Mouse (Mus musculus) neutrophil, adult 65 days (primary cell): ENCODE results near the gene Rps29. TPM values are rescaled to one million over a fixed set of nuclear protein-coding genes. Genes with fewer than 3 reads are reported as not detected.

Experiments used
- total RNA-seq: library from RNA; stranded (reverse); gene quantifications from 2 replicates; pipeline ENCODE4 v1.2.4, GENCODE M21; 2023

Gene Rps29
- total RNA-seq, result 658 and 1,139 TPM in 2 replicates

DNA sequence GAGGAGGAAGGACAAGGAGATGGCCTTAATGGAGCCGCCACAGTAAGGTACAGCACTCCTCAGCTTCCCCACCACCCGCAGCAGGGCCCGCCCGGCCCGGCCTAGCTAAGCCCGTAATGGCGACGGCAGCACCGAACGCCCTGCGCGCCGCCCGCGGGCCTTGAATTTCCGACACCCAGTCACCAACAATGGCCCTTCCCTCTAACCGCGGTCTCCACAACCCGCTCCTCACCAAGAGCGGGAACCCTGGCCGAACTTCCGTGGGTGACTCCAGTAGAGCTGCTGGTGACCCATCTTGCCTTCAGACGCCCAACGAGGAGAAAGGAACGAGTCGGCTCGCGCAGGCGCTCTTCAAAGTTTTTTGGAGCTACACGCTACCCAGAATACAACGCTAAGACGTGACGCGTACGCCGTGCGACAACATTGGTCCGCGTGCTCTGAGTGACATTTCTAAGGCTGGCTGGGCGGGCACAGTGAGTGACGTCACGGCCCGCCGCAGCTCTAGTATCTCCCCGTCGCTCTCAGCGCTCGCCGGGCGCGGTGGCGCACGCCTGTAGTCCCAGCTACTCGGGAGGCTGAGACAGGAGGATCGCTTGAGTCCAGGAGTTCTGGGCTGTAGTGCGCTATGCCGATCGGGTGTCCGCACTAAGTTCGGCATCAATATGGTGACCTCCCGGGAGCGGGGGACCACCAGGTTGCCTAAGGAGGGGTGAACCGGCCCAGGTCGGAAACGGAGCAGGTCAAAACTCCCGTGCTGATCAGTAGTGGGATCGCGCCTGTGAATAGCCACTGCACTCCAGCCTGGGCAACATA is at the start of gene Rps29:
Gene Rps29 (minus strand): TSS at position 422 of the 813 bp plus-strand sequence.

DNA sequence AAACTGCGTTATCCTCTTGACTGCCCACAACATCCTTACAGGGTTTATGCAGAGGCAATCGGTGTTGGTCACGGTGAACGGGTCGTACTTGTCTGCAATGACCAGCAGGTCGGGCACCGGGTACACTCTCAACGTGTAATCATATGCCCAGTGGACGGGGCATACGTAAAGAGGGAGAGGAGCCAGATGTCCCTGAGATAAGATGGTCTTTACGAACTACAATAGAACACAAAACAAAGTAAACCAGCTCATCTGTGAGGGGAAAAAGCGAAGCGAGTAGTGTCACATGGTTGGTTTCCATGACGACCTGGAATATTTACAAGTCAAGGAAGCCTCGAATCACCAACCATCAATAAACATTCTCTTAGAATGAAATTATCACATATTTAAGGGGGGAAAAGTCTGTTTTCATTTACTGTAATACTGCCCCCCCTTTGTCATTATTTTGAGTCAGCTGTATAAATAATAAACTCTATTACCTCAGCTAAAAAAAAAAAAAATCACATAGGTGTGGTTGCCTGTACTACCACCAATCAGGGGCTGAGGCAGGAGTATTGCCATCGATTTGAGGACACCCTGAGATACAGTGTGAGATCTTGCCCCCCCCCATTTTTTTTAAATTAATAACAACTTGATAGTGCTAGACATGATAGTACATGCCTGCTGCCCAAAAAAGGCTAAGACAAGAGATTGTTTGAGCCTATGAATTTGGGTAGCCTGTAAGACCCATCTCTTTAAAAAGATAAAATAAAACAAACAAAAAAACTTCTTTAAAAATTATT is 45.3 kb upstream of the Rps29 start, which contains the start of gene Gm49384:
Gene Gm49384 (minus strand): TSS at position 216 of the 782 bp plus-strand sequence.

DNA sequence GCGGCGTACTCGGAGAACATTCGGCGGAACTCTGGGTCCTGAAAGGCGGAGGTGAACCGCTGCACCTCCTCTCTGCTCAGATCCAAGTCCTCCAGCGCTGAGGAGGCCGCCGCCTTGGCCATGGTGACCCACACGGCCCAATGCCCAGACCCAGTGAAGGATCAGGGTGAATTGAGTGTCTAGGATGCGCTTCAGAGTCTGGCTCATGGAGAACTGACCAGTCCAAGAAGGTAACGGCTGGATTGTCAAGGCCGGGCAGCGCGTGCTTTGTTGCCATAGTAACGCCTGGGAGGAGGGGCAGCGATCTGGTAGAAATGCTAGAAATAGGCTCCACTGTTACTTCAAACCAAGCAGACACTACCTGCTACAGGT is 39.2 kb upstream of the Rps29 start, which contains the start of gene Dnaaf2:
Gene Dnaaf2 (minus strand): TSS at position 266 of the 372 bp plus-strand sequence.

DNA sequence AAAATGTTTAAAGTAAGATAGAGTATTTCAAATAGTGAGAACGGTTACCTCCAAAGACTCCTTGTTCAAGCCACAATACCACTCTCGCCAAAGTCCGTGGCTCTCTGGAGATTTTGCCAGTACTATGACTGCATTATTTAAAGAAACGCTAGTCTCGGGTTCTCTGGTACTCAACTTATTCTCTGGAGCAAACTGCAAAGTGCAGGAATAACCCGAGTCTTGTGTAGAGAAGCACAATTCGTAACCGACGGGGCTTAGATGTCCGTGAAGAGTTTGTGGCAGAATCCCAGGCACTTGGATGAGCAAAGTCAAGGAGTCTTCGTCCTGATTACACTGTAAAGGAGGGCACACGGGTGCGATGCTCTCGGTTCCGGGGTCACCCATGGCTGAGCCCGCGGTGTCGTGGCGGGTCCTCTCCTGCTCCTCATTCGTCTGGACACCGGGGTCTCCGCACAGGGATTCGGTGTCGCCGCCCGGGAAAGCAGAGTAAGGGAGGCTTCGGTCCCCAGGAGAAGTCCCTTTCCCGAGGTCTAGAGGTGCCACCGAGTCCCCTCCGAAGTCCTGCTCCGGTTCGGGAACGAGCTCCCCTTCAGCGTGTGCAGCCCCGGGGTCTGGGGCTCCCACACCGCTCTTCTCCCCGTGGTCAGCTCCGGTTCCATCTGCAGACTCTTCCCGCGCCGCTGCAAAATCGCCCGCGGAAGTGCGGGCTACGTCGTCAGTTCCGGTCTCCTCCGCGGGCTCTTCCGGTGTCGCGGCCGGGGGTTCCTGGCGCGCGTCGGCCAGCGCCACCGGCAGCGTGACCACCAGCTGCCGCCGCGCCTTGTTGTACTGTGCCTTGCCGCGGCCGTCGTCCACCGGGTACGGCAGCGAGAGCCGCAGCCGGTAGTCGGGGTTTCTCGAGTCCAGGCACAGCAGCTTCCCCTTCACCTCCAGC is 37.7 kb upstream of the Rps29 start, which contains the start of gene Gm49383:
Gene Gm49383 (minus strand): TSS at position 661 of the 934 bp plus-strand sequence.

DNA sequence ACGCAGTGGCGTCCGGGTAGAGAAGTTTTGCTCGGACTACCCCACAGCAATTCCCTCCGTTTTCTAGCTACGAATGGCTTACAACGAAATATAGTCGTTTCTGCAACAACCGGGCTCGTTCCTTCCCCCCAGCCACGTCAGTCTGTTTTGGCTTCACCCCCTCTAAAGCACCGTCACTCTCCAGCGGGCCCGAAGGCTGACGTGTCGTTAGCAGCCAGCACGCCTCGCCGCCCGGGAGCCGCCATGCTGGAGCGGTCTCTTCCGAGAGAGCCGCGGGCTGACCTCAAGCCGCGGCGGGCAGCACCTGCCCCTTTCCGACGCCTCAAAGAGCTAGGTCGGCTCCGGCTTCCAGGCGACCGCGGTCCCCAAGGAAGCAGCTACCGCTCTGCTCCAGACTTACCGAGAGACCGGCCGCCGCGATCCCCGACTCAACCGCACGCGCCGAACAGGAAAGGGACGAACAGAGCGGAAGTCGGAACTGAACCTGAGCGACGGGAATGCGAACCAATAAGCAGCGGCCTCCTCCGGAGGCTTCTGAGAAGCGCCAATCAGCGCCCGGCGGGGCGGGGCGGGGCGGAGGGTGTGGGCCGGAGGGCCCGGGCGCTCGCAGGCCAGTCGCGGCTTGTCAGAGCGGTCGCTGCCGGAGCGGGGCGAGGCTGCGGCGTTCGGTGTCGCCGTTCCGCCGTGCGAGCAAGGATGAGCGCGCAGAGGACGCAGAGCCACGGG is 24.8 kb upstream of the Rps29 start, which contains the start of the genes Rpl36al and Mgat2:
Gene Rpl36al (minus strand): TSS at position 501 of the 726 bp plus-strand sequence.
Gene Mgat2 (plus strand): TSS at position 575 of the 726 bp plus-strand sequence.

DNA sequence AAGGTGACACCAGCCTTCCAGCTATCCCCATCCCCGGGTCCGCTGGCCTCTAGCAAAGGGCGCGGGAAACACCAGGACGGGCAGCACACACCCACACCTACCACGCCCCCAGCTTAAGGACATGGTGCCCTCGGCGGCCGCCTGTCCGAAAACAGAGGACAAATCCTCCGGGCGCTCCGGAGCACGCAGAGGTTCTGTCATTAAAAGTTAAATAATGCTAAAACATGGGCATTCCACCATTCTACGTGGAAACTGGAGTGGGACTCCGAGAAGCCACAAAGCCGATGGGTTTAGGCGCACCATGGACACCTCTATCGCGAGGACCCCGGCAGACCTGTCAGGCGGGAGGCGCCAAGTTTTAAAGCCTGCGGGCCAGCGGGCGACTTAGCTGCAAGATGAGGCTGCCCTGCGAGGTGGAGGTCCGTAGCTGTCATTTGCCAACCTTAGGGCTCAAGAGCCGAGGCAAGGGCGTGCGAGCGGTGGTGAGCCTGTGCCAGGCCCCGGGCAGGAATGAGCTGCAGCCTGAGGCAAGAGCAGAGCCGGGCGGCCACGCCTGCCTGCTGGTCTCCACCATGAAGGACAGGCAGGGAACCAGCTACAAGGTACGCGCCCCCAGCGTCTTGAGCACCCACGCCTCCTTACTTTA is 9.6 kb upstream of the Rps29 start, which contains the start of gene Lrr1:
Gene Lrr1 (plus strand): TSS at position 354 of the 646 bp plus-strand sequence.

Other genes with a start within 250 kb of the Rps29 start
- 5.7 and 6.2 TPM in 2 replicates for gene Lrr1, start 9.6 kb upstream of the Rps29 start, total RNA-seq
- gene Rpl36al, start 24.9 kb upstream of the Rps29 start, total RNA-seq, result 133 and 180 TPM in 2 replicates
- 25.7 and 26.3 TPM in 2 replicates for gene Mgat2, start 25.0 kb upstream of the Rps29 start, total RNA-seq
- 3.2 and 5.3 TPM in 2 replicates for gene Gm49383, start 37.9 kb upstream of the Rps29 start, total RNA-seq
- gene Dnaaf2, start 39.2 kb upstream of the Rps29 start, total RNA-seq, result 1.3 and 1.7 TPM in 2 replicates
- gene Gm49384, start 45.1 kb upstream of the Rps29 start, total RNA-seq, result 2.3 and 4.2 TPM in 2 replicates
- 5.8 and 8.6 TPM in 2 replicates for gene Pole2, start 69.0 kb upstream of the Rps29 start, total RNA-seq
- gene Klhdc1, start 82.0 kb upstream of the Rps29 start, total RNA-seq, result 0.34 and 0.63 TPM in 2 replicates
- 20.7 and 20.9 TPM in 2 replicates for gene Klhdc2, start 137.5 kb upstream of the Rps29 start, total RNA-seq
- gene Nemf, start 198.0 kb upstream of the Rps29 start, total RNA-seq, result 35.0 and 43.5 TPM in 2 replicates
- gene Arf6, start 213.0 kb upstream of the Rps29 start, total RNA-seq, result 163 and 204 TPM in 2 replicates
- 0.93 and 1.9 TPM in 2 replicates for gene Gm9887, start 213.3 kb upstream of the Rps29 start, total RNA-seq